Mouse (Mus musculus): ENCODE measurements around the gene Rtp4. TPM values are rescaled to one million over a fixed set of nuclear protein-coding genes. Genes with fewer than 3 reads are reported as not detected.

Gene Rtp4
- polyA plus RNA-seq, 1 experiment from 2014 or later, result 4.8 TPM

GRCm38 (mm10) chr16:23497881-23498280 lies 22.2 kb upstream of the Rtp4 start:
- Histone ChIP-seq H3K9ac (no peak overlapping the region), H3K4me3 (no peak overlapping the region), H3K27me3 (no peaks in the 10 kb centered on the region), H3K27ac (no peak overlapping the region), H3K4me2 (no peak overlapping the region), H3K4me1 (0 out of 2 replicates have a peak, but pooled peaks cover 5% of the 10 kb centered on the region), H3K36me3 (no peaks in the 10 kb centered on the region), H3K9me3 (no peaks in the 10 kb centered on the region)
- ATAC-seq (ENCODE audit: insufficient number of reproducible peaks, insufficient read depth, low FRiP score, low TSS enrichment, low read depth), result no peak
- WGBS, result 58% methylated on average over 1 of the region's 1 CpGs

- no peak overlapping the region for H3K27ac ChIP-seq
- H3K4me1 ChIP-seq, result 0 out of 2 replicates have a peak, but pooled peaks cover 5% of the 10 kb centered on the region
- H3K4me3 ChIP-seq, result no peak overlapping the region
- no peaks in the 10 kb centered on the region for H3K36me3 ChIP-seq
- no peak overlapping the region for H3K9ac ChIP-seq
- ATAC-seq (ENCODE audit: insufficient number of reproducible peaks, insufficient read depth, low FRiP score, low TSS enrichment, low read depth), result no peak
- H3K9me3 ChIP-seq, result no peaks in the 10 kb centered on the region
- 72% methylated on average over 7 of the region's 7 CpGs for whole genome bisulfite sequencing
- H3K27me3 ChIP-seq, result no peaks in the 10 kb centered on the region
- H3K4me2 ChIP-seq, result no peak overlapping the region
Measured at GRCm38 (mm10) chr16:23498691-23499131, 21.4 kb upstream of the Rtp4 start.

DNA sequence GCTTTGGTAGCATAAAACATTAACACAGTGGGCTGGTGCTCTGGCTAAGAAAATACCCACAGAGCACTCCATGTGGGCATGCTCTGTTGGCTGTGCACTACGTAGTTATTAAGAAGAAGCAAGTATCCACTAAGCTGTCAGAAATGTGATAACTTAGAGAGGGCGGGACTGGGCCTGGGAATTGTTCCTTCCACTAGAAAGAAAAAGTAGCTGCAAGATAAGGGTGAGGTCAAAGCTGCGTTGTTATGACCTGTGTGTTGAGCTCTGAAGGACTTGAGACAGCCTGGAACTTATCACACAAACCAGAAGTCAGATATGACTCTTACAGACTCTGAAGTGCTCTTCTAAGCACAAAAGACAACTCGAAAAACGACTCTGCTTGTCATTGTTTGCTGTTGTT lies 19.5 kb upstream of the Rtp4 start:
- H3K4me3 ChIP-seq, result no peak overlapping the region
- H3K36me3 ChIP-seq, result no peaks in the 10 kb centered on the region
- H3K9me3 ChIP-seq, result no peaks in the 10 kb centered on the region
- H3K27me3 ChIP-seq, result 0 out of 2 replicates have a peak, but pooled peaks cover 5% of the 10 kb centered on the region
- H3K9ac ChIP-seq, result no peak overlapping the region
- no peak overlapping the region for H3K27ac ChIP-seq
- no peak overlapping the region for H3K4me2 ChIP-seq
- 84% methylated on average over 5 of the region's 5 CpGs for WGBS
- ATAC-seq (ENCODE audit: insufficient number of reproducible peaks, insufficient read depth, low FRiP score, low TSS enrichment, low read depth), result no peak
- H3K4me1 ChIP-seq, result peaks cover 11% of the 10 kb centered on the region

DNA sequence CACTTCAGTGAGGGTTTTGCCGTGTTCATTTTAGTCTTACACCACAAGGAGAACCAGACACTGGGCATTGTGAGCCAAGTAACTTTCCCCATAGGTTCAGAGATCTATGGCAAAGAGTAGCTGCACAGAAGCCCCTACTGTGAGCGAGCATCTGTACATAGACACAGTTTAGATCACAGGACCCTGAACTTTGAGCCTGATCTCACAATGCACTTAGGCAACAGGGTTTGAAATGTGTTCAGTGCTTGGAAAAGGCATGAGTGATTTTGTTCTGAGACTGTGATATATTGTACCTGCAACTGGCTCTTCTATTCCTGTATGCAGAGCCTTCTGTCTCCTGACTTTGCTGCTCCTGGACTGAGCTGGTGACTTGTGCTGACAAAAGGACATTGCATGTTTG lies 18.8 kb upstream of the Rtp4 start:
- Histone ChIP-seq H3K4me2 (no peak overlapping the region), H3K4me3 (no peak overlapping the region), H3K4me1 (peaks cover 11% of the 10 kb centered on the region), H3K36me3 (no peaks in the 10 kb centered on the region), H3K27ac (no peak overlapping the region), H3K9ac (no peak overlapping the region), H3K27me3 (0 out of 2 replicates have a peak, but pooled peaks cover 5% of the 10 kb centered on the region), H3K9me3 (no peaks in the 10 kb centered on the region)
- ATAC-seq (ENCODE audit: insufficient number of reproducible peaks, insufficient read depth, low FRiP score, low TSS enrichment, low read depth), result no peak
- WGBS, result 86% methylated on average over 2 of the region's 2 CpGs

DNA sequence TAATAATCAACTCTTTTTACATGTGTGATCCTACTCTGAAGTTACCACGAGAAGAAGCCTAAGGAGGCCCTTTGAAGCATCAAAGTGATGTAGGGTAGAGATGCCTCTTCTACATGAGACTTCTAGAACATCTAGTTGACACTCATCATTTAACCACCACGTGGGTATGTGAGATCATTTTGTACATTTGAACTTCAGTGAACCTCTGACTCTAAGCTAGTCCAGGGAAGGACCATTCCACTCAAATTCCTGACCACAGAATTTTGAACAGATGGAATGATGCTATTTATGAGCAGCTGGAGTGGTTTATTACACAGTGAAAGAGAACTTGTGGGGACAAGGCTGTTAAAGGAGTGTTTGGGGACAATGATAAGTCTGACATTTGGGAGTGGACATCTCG lies 17.6 kb upstream of the Rtp4 start:
- 0 out of 2 replicates have a peak, but pooled peaks cover 5% of the 10 kb centered on the region for H3K27me3 ChIP-seq
- H3K4me2 ChIP-seq, result no peak overlapping the region
- H3K36me3 ChIP-seq, result no peaks in the 10 kb centered on the region
- no peak overlapping the region for H3K27ac ChIP-seq
- H3K4me1 ChIP-seq, result peaks cover 9% of the 10 kb centered on the region
- WGBS, result 68% methylated on average over 3 of the region's 3 CpGs
- no peak overlapping the region for H3K9ac ChIP-seq
- H3K4me3 ChIP-seq, result no peak overlapping the region
- ATAC-seq (ENCODE audit: insufficient number of reproducible peaks, insufficient read depth, low FRiP score, low TSS enrichment, low read depth), result no peak
- no peaks in the 10 kb centered on the region for H3K9me3 ChIP-seq

GRCm38 (mm10) chr16:23503351-23503750 lies 16.7 kb upstream of the Rtp4 start:
- Histone ChIP-seq H3K27ac (no peak overlapping the region), H3K4me1 (peaks cover 10% of the 10 kb centered on the region), H3K9ac (no peak overlapping the region), H3K36me3 (no peaks in the 10 kb centered on the region), H3K9me3 (no peaks in the 10 kb centered on the region), H3K4me3 (no peak overlapping the region), H3K4me2 (no peak overlapping the region), H3K27me3 (0 out of 2 replicates have a peak, but pooled peaks cover 5% of the 10 kb centered on the region)
- ATAC-seq (ENCODE audit: insufficient number of reproducible peaks, insufficient read depth, low FRiP score, low TSS enrichment, low read depth), result no peak
- WGBS, result 63% methylated on average over 4 of the region's 4 CpGs

GRCm38 (mm10) chr16:23504320-23504744 lies 15.8 kb upstream of the Rtp4 start:
- Histone ChIP-seq H3K36me3 (no peaks in the 10 kb centered on the region), H3K27ac (no peak overlapping the region), H3K9me3 (no peaks in the 10 kb centered on the region), H3K9ac (no peak overlapping the region), H3K27me3 (0 out of 2 replicates have a peak, but pooled peaks cover 5% of the 10 kb centered on the region), H3K4me2 (no peak overlapping the region), H3K4me3 (no peak overlapping the region), H3K4me1 (peaks cover 10% of the 10 kb centered on the region)
- no peak for ATAC-seq (ENCODE audit: insufficient number of reproducible peaks, insufficient read depth, low FRiP score, low TSS enrichment, low read depth)
- WGBS, result 37% methylated on average over 3 of the region's 3 CpGs

DNA sequence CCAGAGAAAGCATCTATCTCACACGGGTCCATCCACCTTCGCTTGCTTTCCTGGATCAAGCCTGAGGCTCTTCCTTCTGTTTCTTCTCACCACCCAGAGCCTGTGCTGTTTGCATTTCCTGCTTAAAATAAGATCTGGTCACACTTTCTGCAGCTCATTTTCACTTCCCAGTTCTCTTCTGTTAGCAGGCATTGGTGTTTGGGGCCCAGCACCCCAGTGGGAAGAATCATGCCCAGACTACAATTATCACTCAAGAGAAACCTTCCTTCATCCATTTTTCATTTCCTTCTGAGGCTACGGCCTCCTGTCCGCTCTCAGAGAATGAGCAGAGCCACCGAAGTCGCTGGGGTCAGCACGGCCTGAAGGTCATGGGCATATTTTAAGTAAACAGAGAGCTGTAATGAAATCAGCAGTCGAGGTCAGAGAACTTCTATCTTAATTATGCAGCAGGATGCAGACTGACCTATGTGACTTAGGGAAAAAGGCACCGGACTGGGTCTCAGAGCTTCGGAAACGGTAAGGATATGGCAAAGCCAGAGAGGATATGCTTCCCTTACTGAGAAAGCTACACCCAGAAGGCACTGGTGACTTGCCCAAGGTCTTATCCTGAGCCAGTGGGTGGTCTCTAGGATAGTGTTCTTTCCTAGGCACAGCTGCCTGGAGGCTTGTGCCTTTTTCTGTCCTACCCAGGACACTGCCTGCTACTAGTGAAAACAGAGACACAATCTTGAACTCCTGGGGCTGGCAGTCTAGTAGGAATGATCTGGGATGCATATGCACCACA lies 14.0 kb upstream of the Rtp4 start:
- Histone ChIP-seq H3K4me3 (no peak overlapping the region), H3K27ac (no peak overlapping the region), H3K9ac (no peak overlapping the region), H3K4me2 (no peak overlapping the region), H3K4me1 (peaks cover 10% of the 10 kb centered on the region), H3K27me3 (0 out of 2 replicates have a peak, but pooled peaks cover 5% of the 10 kb centered on the region), H3K9me3 (no peaks in the 10 kb centered on the region), H3K36me3 (no peaks in the 10 kb centered on the region)
- no peak for ATAC-seq (ENCODE audit: insufficient number of reproducible peaks, insufficient read depth, low FRiP score, low TSS enrichment, low read depth)
- 43% methylated on average over 11 of the region's 11 CpGs for WGBS

- Histone ChIP-seq H3K27ac (no peak overlapping the region), H3K4me1 (peaks cover 8% of the 10 kb centered on the region), H3K9ac (no peak overlapping the region), H3K4me2 (no peak overlapping the region), H3K9me3 (no peaks in the 10 kb centered on the region), H3K4me3 (no peak overlapping the region), H3K27me3 (no peaks in the 10 kb centered on the region), H3K36me3 (no peaks in the 10 kb centered on the region)
- no peak for ATAC-seq (ENCODE audit: insufficient number of reproducible peaks, insufficient read depth, low FRiP score, low TSS enrichment, low read depth)
- 73% methylated on average over 4 of the region's 4 CpGs for WGBS
Measured at GRCm38 (mm10) chr16:23511166-23511935, 8.7 kb upstream of the Rtp4 start.

DNA sequence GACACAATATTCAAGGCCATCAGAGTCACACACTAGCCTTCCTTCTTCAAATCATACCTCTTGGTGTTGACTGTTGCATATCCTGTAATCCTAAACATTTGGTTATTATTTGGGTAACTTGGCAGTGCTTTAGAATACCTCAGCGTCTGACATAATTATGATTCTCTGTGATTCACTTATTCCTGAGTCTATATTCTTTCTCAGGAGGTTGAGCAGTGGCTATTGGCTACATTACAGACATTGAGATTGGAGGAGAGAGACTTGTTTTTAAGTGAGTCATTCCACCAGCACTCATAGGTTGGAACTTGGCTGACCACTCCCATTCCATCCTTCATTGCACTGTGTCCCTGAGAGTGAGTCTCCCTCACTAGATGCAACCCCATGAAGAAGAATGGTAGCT lies 6.7 kb upstream of the Rtp4 start:
- H3K27me3 ChIP-seq, result no peaks in the 10 kb centered on the region
- no peaks in the 10 kb centered on the region for H3K9me3 ChIP-seq
- H3K27ac ChIP-seq, result no peak overlapping the region
- WGBS, result 71% methylated on average over 1 of the region's 1 CpGs
- H3K4me2 ChIP-seq, result no peak overlapping the region
- H3K4me1 ChIP-seq, result peaks cover 22% of the 10 kb centered on the region
- no peak overlapping the region for H3K4me3 ChIP-seq
- H3K36me3 ChIP-seq, result no peaks in the 10 kb centered on the region
- ATAC-seq (ENCODE audit: insufficient number of reproducible peaks, insufficient read depth, low FRiP score, low TSS enrichment, low read depth), result no peak
- no peak overlapping the region for H3K9ac ChIP-seq

- 66% methylated on average over 3 of the region's 3 CpGs for WGBS
- Histone ChIP-seq H3K9me3 (no peaks in the 10 kb centered on the region), H3K36me3 (no peaks in the 10 kb centered on the region), H3K27ac (no peak overlapping the region), H3K9ac (no peak overlapping the region), H3K4me2 (no peak overlapping the region), H3K4me3 (no peak overlapping the region), H3K27me3 (no peaks in the 10 kb centered on the region), H3K4me1 (peaks cover 45% of the 10 kb centered on the region)
- no peak for ATAC-seq (ENCODE audit: insufficient number of reproducible peaks, insufficient read depth, low FRiP score, low TSS enrichment, low read depth)
Measured at GRCm38 (mm10) chr16:23515766-23516165, 4.3 kb upstream of the Rtp4 start.
